Mouse (Mus musculus) subcutaneous adipose tissue, adult 2 months (tissue): Measurements from ENCODE around the gene Gm15107. TPM values are rescaled to one million over a fixed set of nuclear protein-coding genes. Genes with fewer than 3 reads are reported as not detected.

Source experiments
- polyA plus RNA-seq: library from polyadenylated mRNA; depleted of rRNA; stranded (reverse); fragments of >200 nt; gene quantifications from 2 replicates; pipeline ENCODE4 v1.2.3, GENCODE M21; 2012; ENCODE audit warnings: low replicate concordance; rRNA removed

Gm15107 gene
- not detected in 2 replicates for polyA plus RNA-seq

DNA sequence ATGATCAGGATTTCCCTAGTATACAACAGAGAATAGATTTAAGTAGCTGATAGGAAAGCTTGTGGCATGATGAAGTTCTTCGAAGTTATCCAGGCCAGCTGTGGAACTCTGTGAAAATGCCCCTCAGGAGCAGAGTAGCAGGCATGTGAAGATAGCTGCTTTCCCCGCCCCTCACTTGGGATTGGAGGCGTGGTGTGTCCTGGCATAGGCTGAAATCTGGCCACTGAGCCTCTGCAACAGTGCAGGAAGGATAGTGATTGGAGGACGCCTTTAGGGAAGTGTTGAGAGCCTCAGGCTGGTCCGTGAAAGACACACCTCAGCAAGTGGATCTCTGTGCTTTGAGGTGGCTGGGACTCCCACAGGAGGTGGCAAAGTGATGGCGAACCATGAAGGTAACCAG lies at the start of gene Gm15107:
Gm15107 (plus strand) TSS at position 301 of the 400 bp plus-strand sequence.

Other genes with a start within 250 kb of the Gm15107 start
- not detected in 2 replicates for gene Gm15080, start 187.7 kb upstream of the Gm15107 start, polyA plus RNA-seq